Mouse (Mus musculus): Measurements from ENCODE around the gene Ccdc159. TPM values are rescaled to one million over a fixed set of nuclear protein-coding genes. Genes with fewer than 3 reads are reported as not detected.

The Ccdc159 gene
- polyA plus RNA-seq (2014; fragmentation: Nextera tagmentation; extraction: Ambion mirVana) = 2.8 and 3.0 TPM in 2 replicates

DNA sequence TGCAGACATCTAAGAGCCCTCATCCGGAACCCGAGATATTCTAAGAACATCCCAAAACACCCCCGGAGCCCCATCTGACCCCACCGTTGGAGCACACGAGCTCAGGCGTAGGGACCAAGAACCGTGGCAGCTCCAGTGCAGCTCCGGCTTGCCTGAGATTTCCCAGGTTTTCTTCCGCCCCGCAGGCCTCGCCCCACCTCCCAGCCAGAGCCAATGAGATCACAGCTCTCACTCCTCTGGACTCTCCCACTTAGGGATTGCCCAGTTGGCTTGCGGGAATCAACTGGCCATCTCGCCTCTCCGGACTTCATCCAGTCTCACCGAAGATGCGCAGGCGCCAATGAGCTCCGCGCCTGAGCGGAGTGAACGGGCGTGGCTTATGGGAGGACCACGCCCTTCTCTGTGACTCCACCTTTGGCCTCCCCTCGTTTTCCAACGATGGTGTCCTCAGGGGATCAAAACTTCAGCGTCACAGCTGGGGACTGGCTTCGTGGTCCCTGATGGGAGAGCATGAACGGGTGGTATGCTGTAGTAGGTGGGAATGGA lies at the start of gene Ccdc159, which contains the start of gene Tmem205:
Gene Ccdc159, plus strand, starts transcription at position 264 of the 546 bp plus-strand sequence.
Gene Tmem205, minus strand, starts transcription at position 349 of the 546 bp plus-strand sequence.
- H3K4me3 ChIP-seq (ENCODE audit: low read depth, low read length) = peak within 1 kb of the TSS; percentile 49
- H3K9ac ChIP-seq (ENCODE audit: low read depth, low read length) = peak within 1 kb of the TSS; percentile 67
- ATAC-seq (ENCODE audit: low read depth) (peak; percentile 97), DNase-seq (ENCODE audit: low spot score) (peak; percentile 99)
- WGBS = under 1% methylated on average over 28 of the region's 28 CpGs
- H3K9me3 ChIP-seq (ENCODE audit: control insufficient read depth, low read length) = no peaks in the 10 kb centered on the region
- peak within 1 kb of the TSS; percentile 63 for H3K4me2 ChIP-seq (ENCODE audit: low read depth, low read length)
- peaks cover 8% of the 10 kb centered on the region for H3K4me1 ChIP-seq (ENCODE audit: control insufficient read depth, insufficient read depth, low read length)
- no peaks in the 10 kb centered on the region for H3K36me3 ChIP-seq (ENCODE audit: control insufficient read depth, insufficient read depth, low read length)
- H3K27ac ChIP-seq (replicated peaks; ENCODE audit: low read depth, low read length) = peak within 1 kb of the TSS; percentile 57
- H3K27me3 ChIP-seq (replicated peaks; ENCODE audit: control insufficient read depth, insufficient read depth, low read length) = no peaks in the 10 kb centered on the region

DNA sequence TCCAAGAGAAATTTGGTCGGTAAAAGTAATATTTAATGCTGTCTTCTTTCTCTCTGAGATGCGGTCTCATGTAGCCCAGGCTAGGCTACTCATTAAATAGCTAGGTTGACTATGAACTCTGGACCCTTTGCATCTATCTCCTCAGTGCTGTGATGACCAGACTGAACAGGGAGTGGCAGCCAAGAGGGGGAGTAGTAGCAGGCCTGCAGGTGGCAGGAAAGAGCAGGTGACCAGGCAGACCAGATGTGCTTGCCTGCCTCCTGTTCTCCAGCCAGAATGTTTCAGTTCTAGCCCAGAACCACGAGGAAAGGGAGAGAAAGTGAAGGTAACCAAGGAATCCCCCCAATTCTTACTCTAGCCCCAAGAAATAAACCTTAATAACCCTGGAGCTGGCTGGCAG lies 38.0 kb upstream of the Ccdc159 start:
- H3K36me3 ChIP-seq (ENCODE audit: control insufficient read depth, insufficient read depth, low read length) = no peaks in the 10 kb centered on the region
- DNase-seq (ENCODE audit: low spot score) (no peak), ATAC-seq (ENCODE audit: low read depth) (no peak)
- H3K4me1 ChIP-seq (ENCODE audit: control insufficient read depth, insufficient read depth, low read length) = no peaks in the 10 kb centered on the region
- 0 out of 2 replicates have a peak, but pooled peaks cover 2% of the 10 kb centered on the region for H3K27me3 ChIP-seq (replicated peaks; ENCODE audit: control insufficient read depth, insufficient read depth, low read length)
- WGBS = 61% methylated on average over 3 of the region's 3 CpGs
- no peak overlapping the region for H3K27ac ChIP-seq (replicated peaks; ENCODE audit: low read depth, low read length)
- no peak overlapping the region for H3K4me3 ChIP-seq (ENCODE audit: low read depth, low read length)
- H3K4me2 ChIP-seq (ENCODE audit: low read depth, low read length) = no peak overlapping the region
- no peak overlapping the region for H3K9ac ChIP-seq (ENCODE audit: low read depth, low read length)
- H3K9me3 ChIP-seq (ENCODE audit: control insufficient read depth, low read length) = no peaks in the 10 kb centered on the region

DNA sequence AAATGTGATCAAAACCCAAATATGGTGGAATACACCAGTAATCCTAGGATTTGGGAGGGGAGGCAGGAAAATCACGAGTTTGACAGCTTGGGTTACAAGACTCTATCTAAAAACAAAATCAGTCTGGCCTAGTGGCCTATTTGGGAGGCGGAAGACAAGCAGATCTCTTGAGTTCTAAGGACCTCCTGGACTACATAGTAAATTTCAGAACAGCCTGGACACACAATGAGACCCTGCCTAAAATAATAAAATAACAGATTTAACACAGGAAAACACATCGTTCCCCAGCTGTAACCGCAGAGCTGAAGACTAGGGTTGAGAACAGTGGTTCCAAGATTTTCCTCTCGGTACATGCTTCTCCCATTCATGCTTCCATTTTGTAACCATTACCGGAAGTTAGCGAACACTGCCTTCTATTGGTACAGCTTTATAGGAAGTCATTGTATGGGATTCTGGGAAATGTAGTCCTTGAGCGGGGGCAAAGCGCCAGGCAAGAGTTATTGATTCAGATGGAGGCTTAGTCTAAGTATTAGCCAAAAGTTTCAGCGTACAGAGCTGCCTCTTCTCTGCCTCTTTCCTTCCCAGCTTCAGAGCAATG lies 25.9 kb upstream of the Ccdc159 start:
- 15% methylated on average over 10 of the region's 10 CpGs for WGBS
- peak overlapping the region; percentile 35 for H3K9ac ChIP-seq (ENCODE audit: low read depth, low read length)

DNA sequence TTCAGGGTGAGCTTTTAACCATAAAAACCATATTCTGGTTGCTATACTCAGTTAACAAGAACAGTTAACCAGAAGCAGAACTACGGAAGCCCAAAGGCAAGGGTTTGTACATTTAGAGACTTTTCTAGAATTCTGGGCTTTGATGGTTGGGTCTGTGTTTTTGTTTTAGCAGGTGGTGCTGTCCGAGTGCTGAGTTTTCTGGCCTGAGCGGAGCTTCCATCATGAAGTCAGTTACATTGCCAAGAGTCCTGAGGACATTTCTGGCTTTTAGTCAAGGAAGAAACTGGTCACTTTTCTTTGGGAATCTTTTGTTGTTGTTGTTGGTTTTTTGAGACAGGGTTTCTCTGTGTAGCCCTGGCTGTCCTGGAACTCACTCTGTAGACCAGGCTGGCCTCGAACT lies 23.2 kb upstream of the Ccdc159 start:
- Histone ChIP-seq H3K4me1 (ENCODE audit: control insufficient read depth, insufficient read depth, low read length) (no peaks in the 10 kb centered on the region), H3K4me2 (ENCODE audit: low read depth, low read length) (no peak overlapping the region), H3K9me3 (ENCODE audit: control insufficient read depth, low read length) (no peaks in the 10 kb centered on the region), H3K36me3 (ENCODE audit: control insufficient read depth, insufficient read depth, low read length) (no peaks in the 10 kb centered on the region), H3K9ac (ENCODE audit: low read depth, low read length) (no peak overlapping the region), H3K4me3 (ENCODE audit: low read depth, low read length) (no peak overlapping the region), H3K27ac (replicated peaks; ENCODE audit: low read depth, low read length) (no peak overlapping the region), H3K27me3 (replicated peaks; ENCODE audit: control insufficient read depth, insufficient read depth, low read length) (no peaks in the 10 kb centered on the region)
- no peak for DNase-seq (ENCODE audit: low spot score)
- no peak for ATAC-seq (ENCODE audit: low read depth)
- WGBS = 80% methylated on average over 4 of the region's 4 CpGs

More for the DNA sequence above, 25.9 kb upstream of the Ccdc159 start:
- no peaks in the 10 kb centered on the region for H3K36me3 ChIP-seq (ENCODE audit: control insufficient read depth, insufficient read depth, low read length)
- H3K9me3 ChIP-seq (ENCODE audit: control insufficient read depth, low read length) = no peaks in the 10 kb centered on the region
- ATAC-seq (ENCODE audit: low read depth) (peak; percentile 94), DNase-seq (ENCODE audit: low spot score) (peak; percentile 95)
- peak overlapping the region; percentile 58 for H3K4me2 ChIP-seq (ENCODE audit: low read depth, low read length)
- H3K27me3 ChIP-seq (replicated peaks; ENCODE audit: control insufficient read depth, insufficient read depth, low read length) = no peaks in the 10 kb centered on the region
- peak overlapping the region; percentile 41 for H3K4me3 ChIP-seq (ENCODE audit: low read depth, low read length)
- no peak overlapping the region for H3K27ac ChIP-seq (replicated peaks; ENCODE audit: low read depth, low read length)
- H3K4me1 ChIP-seq (ENCODE audit: control insufficient read depth, insufficient read depth, low read length) = no peaks in the 10 kb centered on the region

DNA sequence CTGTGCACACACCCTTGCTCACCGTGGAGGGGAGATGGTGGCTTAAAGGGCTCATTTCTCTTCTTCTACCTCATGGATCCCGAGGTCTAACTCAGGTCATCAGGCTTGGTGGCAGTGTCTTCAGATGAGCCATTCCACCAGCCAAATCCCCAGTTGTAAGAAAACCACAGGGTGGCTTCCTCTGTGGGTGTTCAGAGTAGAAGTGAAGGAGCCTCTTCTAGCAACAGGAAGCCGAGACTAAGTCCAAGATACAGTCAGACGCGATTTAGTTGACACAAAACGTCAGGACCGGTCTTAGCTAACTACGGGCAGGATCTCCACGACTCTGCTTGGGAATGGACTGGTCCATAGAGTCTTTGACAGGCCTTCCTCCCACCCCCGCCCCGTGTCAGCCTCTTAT lies 19.1 kb upstream of the Ccdc159 start:
- H3K36me3 ChIP-seq (ENCODE audit: control insufficient read depth, insufficient read depth, low read length) = no peaks in the 10 kb centered on the region
- H3K9me3 ChIP-seq (ENCODE audit: control insufficient read depth, low read length) = no peaks in the 10 kb centered on the region
- 70% methylated on average over 11 of the region's 11 CpGs for WGBS
- no peaks in the 10 kb centered on the region for H3K27me3 ChIP-seq (replicated peaks; ENCODE audit: control insufficient read depth, insufficient read depth, low read length)
- DNase-seq (ENCODE audit: low spot score) = no peak
- no peak overlapping the region for H3K4me2 ChIP-seq (ENCODE audit: low read depth, low read length)
- no peak overlapping the region for H3K4me3 ChIP-seq (ENCODE audit: low read depth, low read length)
- H3K27ac ChIP-seq (replicated peaks; ENCODE audit: low read depth, low read length) = no peak overlapping the region
- H3K4me1 ChIP-seq (ENCODE audit: control insufficient read depth, insufficient read depth, low read length) = no peaks in the 10 kb centered on the region
- ATAC-seq (ENCODE audit: low read depth) = no peak
- no peak overlapping the region for H3K9ac ChIP-seq (ENCODE audit: low read depth, low read length)

DNA sequence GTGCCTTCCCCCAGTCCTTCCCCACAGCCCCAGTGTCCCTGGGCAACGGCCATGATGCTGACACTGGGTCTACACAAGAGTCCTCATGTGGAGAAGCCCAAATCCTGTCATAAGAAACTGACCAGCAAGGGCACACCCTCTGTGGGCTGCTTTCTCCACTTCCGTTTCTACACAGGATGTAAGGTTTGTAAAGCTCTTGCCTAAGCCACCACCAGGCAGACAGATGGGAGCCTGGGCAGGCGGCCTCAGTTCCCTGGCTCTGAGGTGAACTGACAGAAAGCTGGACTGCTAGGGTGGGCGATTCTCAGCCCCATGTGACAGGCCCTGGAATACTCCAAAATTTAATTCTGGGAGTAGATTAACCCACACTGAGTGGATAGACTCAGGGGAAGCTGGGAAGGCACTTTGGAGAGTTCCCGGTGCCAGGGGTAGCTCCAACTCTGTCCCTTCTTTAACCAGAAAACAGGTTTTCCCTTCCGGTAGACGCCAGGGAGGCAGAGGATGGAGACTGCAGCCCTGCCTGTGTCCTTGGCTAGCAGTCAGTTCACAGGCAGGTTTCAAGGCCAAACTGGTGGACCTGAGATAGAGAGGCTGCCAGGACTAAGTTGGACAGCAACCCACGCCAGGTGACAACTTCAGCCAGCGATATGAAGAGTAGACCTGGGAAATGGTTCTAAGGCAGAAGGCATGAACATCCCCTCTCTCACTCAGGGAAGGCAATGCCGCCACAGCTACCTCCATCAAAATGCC lies 17.6 kb upstream of the Ccdc159 start:
- Histone ChIP-seq H3K4me2 (ENCODE audit: low read depth, low read length) (no peak overlapping the region), H3K4me1 (ENCODE audit: control insufficient read depth, insufficient read depth, low read length) (no peaks in the 10 kb centered on the region), H3K27ac (replicated peaks; ENCODE audit: low read depth, low read length) (no peak overlapping the region), H3K36me3 (ENCODE audit: control insufficient read depth, insufficient read depth, low read length) (no peaks in the 10 kb centered on the region), H3K4me3 (ENCODE audit: low read depth, low read length) (no peak overlapping the region), H3K9me3 (ENCODE audit: control insufficient read depth, low read length) (no peaks in the 10 kb centered on the region), H3K9ac (ENCODE audit: low read depth, low read length) (no peak overlapping the region), H3K27me3 (replicated peaks; ENCODE audit: control insufficient read depth, insufficient read depth, low read length) (no peaks in the 10 kb centered on the region)
- WGBS = 73% methylated on average over 10 of the region's 10 CpGs
- ATAC-seq (ENCODE audit: low read depth) (no peak), DNase-seq (ENCODE audit: low spot score) (no peak)

DNA sequence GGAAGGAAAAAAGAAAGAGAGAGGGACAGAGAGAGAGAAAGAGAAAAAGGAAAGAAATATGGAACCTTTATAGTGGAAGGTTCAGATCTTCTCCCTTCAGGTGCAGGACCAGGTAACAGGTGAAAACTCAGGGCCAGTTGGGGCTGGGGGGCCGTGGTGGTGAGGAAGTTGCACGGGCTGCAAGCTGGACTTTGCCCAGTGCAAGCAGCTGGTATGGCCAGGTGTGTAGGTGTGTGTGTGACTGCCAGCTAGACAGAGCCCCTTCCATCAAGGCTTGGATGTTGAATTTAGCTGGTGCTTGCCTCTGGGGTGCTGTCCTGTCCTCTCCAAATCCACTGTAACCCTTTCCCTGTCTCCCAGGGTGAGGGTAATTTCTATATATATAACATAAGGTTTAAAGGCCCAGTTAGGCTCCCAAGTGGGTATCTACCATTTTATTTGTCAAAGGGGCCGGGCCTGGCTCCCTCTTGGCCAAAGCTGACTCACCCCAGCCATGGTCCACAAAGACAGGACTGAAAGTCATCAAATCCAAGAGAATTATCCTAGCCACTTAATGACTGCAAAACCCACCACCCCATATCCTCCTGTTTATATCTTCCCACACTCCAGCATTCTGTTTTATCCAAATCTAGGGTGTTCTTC lies 10.3 kb upstream of the Ccdc159 start:
- Histone ChIP-seq H3K36me3 (ENCODE audit: control insufficient read depth, insufficient read depth, low read length) (no peaks in the 10 kb centered on the region), H3K27me3 (replicated peaks; ENCODE audit: control insufficient read depth, insufficient read depth, low read length) (peaks cover 9% of the 10 kb centered on the region), H3K4me1 (ENCODE audit: control insufficient read depth, insufficient read depth, low read length) (no peaks in the 10 kb centered on the region), H3K27ac (replicated peaks; ENCODE audit: low read depth, low read length) (no peak overlapping the region), H3K9ac (ENCODE audit: low read depth, low read length) (no peak overlapping the region; the same call in 1 of the 2 replicates), H3K4me2 (ENCODE audit: low read depth, low read length) (peak overlapping the region; percentile 86), H3K4me3 (ENCODE audit: low read depth, low read length) (peak overlapping the region; percentile 60), H3K9me3 (ENCODE audit: control insufficient read depth, low read length) (no peaks in the 10 kb centered on the region)
- no peak for DNase-seq (ENCODE audit: low spot score)
- no peak for ATAC-seq (ENCODE audit: low read depth)
- 63% methylated on average over 3 of the region's 3 CpGs for WGBS

DNA sequence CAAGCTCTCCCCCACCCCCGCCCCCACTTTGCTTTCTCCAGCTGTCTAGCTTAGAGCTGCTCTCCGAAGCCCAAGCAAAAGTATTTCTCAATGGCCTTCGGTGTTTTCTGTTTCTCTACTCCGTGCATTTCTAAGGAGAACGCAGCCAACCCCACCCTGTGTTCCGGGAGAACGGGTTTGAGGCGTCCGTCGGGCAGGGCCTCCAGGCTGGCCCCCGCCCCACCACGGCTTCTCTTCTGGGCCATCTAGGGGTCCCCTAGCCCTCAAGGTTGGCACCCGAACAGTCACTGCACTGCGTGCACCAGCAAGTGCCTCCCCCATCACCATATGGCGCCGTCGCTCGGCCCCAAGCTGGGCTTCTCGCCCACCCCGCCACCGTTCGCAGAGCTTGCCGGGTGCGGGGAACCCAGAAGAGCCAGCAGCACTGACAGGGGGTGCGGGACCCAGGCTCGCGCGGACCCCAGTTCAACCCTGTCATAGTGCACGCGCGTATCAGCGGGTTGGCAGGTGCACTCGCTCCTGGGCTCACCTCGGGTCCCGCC lies 9.7 kb upstream of the Ccdc159 start:
- WGBS = 3% methylated on average over 23 of the region's 35 CpGs
- Histone ChIP-seq H3K4me2 (ENCODE audit: low read depth, low read length) (peak overlapping the region; percentile 86), H3K9me3 (ENCODE audit: control insufficient read depth, low read length) (no peaks in the 10 kb centered on the region), H3K36me3 (ENCODE audit: control insufficient read depth, insufficient read depth, low read length) (no peaks in the 10 kb centered on the region), H3K4me1 (ENCODE audit: control insufficient read depth, insufficient read depth, low read length) (no peaks in the 10 kb centered on the region), H3K4me3 (ENCODE audit: low read depth, low read length) (peak overlapping the region; percentile 60), H3K9ac (ENCODE audit: low read depth, low read length) (peak overlapping the region; percentile 62), H3K27ac (replicated peaks; ENCODE audit: low read depth, low read length) (no peak overlapping the region), H3K27me3 (replicated peaks; ENCODE audit: control insufficient read depth, insufficient read depth, low read length) (peaks cover 9% of the 10 kb centered on the region)
- DNase-seq (ENCODE audit: low spot score) = peak; percentile 28
- ATAC-seq (ENCODE audit: low read depth) = peak; percentile 60

Measured in embryonic facial prominence, embryonic 14.5 days (tissue).